Mouse (Mus musculus) kidney, embryonic 16.5 days (tissue): ENCODE results near the gene Pmf1. TPM values are rescaled to one million over a fixed set of nuclear protein-coding genes. Genes with fewer than 3 reads are reported as not detected.
A peak's percentile ranks its signal among the peaks of the same experiment; 100 is the strongest.
"Not testable (repeated sequence)": the region's sequence is repeated elsewhere in the genome, so short reads cannot be mapped to it uniquely, and the experiment has no call there.

ENCODE experiments used
- ATAC-seq: fragments of 200-750 bp; cut with Nextera tagmentation; 2 replicates; pipeline ENCODE4 v1.8.0; 2017; ENCODE audit warnings: moderate TSS enrichment; ENCODE audit not compliant: low FRiP score, low TSS enrichment
- H3K27ac ChIP-seq: fragments of 300-500 bp; sonication (generic); 2 replicates; pipeline ENCODE4 v1.5.1; 2014; ENCODE audit warnings: low read length
- H3K27me3 ChIP-seq: fragments of 300-500 bp; sonication (generic); 2 replicates; pipeline ENCODE4 v1.6.1; 2014; ENCODE audit warnings: low read length, control low read depth, mixed read lengths; ENCODE audit not compliant: insufficient read depth
- H3K36me3 ChIP-seq: fragments of 300-500 bp; sonication (generic); 2 replicates; pipeline ENCODE4 v1.6.1; 2014; ENCODE audit warnings: low read length, control low read depth, mixed read lengths; ENCODE audit not compliant: insufficient read depth
- H3K4me1 ChIP-seq: fragments of 300-500 bp; sonication (generic); 2 replicates; pipeline ENCODE4 v1.6.1; 2014; ENCODE audit warnings: low read length, control low read depth, mixed read lengths; ENCODE audit not compliant: insufficient read depth
- H3K4me2 ChIP-seq: fragments of 300-500 bp; sonication (generic); replicated peaks from 2 replicates; pipeline ENCODE4 v1.6.1; 2014; ENCODE audit warnings: low read depth, low read length
- H3K4me3 ChIP-seq: fragments of 300-500 bp; sonication (generic); 2 replicates; pipeline ENCODE4 v1.5.1; 2014; ENCODE audit warnings: mild to moderate bottlenecking, low read length
- H3K9ac ChIP-seq: fragments of 300-500 bp; sonication (generic); replicated peaks from 2 replicates; pipeline ENCODE4 v1.6.1; 2014; ENCODE audit warnings: low read length
- H3K9me3 ChIP-seq: fragments of 300-500 bp; sonication (generic); 2 replicates; pipeline ENCODE4 v1.6.1; 2016; ENCODE audit warnings: low read length, control low read depth
- WGBS: fragments of 180-500 bp; shearing (Covaris S2); extraction: QIAGEN DNeasy Blood & Tissue Kit; methylation state at CpG from one replicate; pipeline ENCODE4 v1.1.7; 2014; 5-methylcytosine and 5-hydroxymethylcytosine counted together
- polyA plus RNA-seq: library from polyadenylated mRNA; unstranded; fragments of >200 nt; fragmentation: Nextera tagmentation; extraction: Ambion mirVana; gene quantifications from 2 replicates; pipeline ENCODE4 v1.2.1, GENCODE M21; 2015

Pmf1 gene
- polyA plus RNA-seq, 1 experiment from 2014 or later = 144 TPM

DNA sequence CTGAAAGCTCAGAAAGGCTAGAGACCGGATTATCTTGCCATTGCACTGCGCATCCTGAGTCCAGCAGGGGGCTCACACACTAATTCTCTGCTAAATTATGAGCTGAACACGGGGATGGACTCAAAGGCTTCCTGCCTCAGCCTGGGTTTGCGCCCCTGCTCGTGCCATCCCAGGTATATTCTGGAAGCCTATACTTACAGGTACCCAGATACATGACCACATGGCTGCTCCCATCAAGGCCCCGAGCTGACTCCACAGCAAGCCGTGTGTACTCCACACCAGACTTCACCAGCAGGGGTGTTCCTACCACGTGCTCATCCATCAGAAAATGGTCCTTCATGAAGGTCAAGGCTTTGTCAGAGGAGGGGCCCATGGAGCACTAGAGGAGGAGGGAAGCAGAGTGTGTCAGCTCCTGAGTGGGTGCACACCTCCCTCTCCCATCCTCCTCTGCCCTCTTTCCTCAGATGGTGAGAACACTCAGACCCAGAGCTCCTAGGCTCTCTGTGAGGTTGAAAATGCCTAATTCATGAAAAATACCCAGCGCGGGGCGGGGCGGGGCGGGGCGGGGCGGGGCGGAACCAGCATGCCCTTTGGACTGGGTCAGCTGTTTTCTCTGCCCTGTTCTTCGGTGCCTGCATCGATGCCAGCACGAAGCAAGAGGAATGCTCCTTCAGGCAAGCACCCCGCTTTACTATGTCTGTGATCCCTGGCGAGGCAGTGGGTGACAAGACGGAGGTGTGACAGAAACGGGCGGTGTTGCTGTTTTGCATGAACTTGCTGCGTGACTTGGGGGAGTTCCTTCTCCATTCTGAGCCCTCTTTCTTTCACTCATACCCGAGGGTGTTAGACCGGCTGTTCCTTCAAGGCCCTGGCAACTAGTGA is 30.6 kb upstream of the Pmf1 start:
- Histone ChIP-seq H3K4me2 (peak overlapping the region; percentile 44), H3K4me3 (peak overlapping the region; percentile 7), H3K36me3 (no peaks in the 10 kb centered on the region), H3K27me3 (no peaks in the 10 kb centered on the region), H3K9ac (peak overlapping the region; percentile 24; the same call in 1 of the 2 replicates), H3K4me1 (peaks cover 45% of the 10 kb centered on the region), H3K9me3 (no peaks in the 10 kb centered on the region), H3K27ac (no peak overlapping the region)
- 0 out of 2 replicates have a peak, but pooled peaks have one; percentile 2 for ATAC-seq
- WGBS = 15% methylated on average over 27 of the region's 27 CpGs

DNA sequence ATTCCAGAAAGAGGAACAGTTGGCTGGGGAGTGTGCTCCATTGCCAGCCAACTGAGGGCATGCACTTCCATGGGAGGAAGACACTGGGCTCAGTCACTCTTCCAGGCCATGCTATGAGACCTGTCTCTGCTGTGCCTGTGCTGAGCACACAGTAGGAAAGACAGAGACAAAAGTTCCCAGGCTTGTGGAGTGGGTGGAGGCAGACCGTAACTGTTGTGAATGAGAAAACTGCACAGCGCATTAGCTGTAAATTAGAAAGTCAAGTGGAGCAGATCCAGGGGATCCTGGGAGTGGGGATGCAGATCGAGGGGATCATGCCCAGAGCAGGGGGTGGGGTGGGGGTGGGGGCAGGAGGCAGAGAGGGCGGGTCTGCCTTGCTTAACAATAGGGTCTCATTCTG is 29.5 kb upstream of the Pmf1 start:
- WGBS = 58% methylated on average over 4 of the region's 4 CpGs
- H3K27ac ChIP-seq = no peak overlapping the region
- H3K36me3 ChIP-seq = no peaks in the 10 kb centered on the region
- no peak overlapping the region for H3K9ac ChIP-seq
- H3K4me2 ChIP-seq = no peak overlapping the region
- H3K9me3 ChIP-seq = no peaks in the 10 kb centered on the region
- H3K27me3 ChIP-seq = no peaks in the 10 kb centered on the region
- H3K4me1 ChIP-seq = peaks cover 45% of the 10 kb centered on the region
- no peak for ATAC-seq
- H3K4me3 ChIP-seq = no peak overlapping the region

- Histone ChIP-seq H3K4me1 (peaks cover 45% of the 10 kb centered on the region), H3K27me3 (no peaks in the 10 kb centered on the region), H3K4me2 (peak overlapping the region; percentile 55), H3K27ac (peak overlapping the region; percentile 91), H3K9me3 (no peaks in the 10 kb centered on the region), H3K36me3 (no peaks in the 10 kb centered on the region), H3K4me3 (peak overlapping the region; percentile 36), H3K9ac (peak overlapping the region; percentile 47)
- WGBS = 53% methylated on average over 10 of the region's 10 CpGs
- ATAC-seq = peak; percentile 62
Observed at GRCm38 (mm10) chr3:88437454-88437853, 27.3 kb upstream of the Pmf1 start.

GRCm38 (mm10) chr3:88436395-88437201 is 26.5 kb upstream of the Pmf1 start:
- 6% methylated on average over 29 of the region's 29 CpGs for WGBS
- Histone ChIP-seq H3K9ac (peak overlapping the region; percentile 47), H3K9me3 (no peaks in the 10 kb centered on the region), H3K4me3 (peak overlapping the region; percentile 36), H3K4me1 (peaks cover 45% of the 10 kb centered on the region), H3K27me3 (no peaks in the 10 kb centered on the region), H3K27ac (peak overlapping the region; percentile 91), H3K36me3 (no peaks in the 10 kb centered on the region), H3K4me2 (peak overlapping the region; percentile 55)
- peak; percentile 94 for ATAC-seq

GRCm38 (mm10) chr3:88435515-88435914 is 25.4 kb upstream of the Pmf1 start:
- Histone ChIP-seq H3K27me3 (no peaks in the 10 kb centered on the region), H3K36me3 (no peaks in the 10 kb centered on the region), H3K9ac (no peak overlapping the region), H3K4me3 (no peak overlapping the region), H3K4me2 (no peak overlapping the region), H3K9me3 (no peaks in the 10 kb centered on the region), H3K4me1 (peaks cover 38% of the 10 kb centered on the region), H3K27ac (0 out of 2 replicates have a peak overlapping the region, but pooled peaks have one; percentile 3)
- ATAC-seq = no peak
- WGBS = 41% methylated on average over 10 of the region's 10 CpGs

DNA sequence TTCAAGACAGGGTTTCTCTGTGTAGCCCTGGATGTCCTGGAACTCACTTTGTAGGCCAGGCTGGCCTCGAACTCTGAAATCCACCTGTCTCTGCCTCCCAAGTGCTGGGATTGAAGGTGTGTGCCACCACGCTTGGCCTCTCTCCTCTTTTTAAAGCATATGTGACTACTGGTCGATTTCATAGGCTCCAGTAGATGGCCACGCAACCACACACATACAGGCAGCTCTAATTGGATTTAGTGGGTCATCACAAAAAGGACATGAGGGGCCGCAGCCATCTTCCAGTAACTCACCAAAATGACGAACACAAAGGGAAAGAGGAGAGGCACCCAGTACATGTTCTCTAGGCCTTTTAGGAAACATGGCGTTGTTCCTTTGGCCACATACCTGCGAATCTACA is 18.5 kb upstream of the Pmf1 start:
- not testable (repeated sequence) for H3K4me3 ChIP-seq, H3K27me3 ChIP-seq, H3K9ac ChIP-seq, H3K4me2 ChIP-seq, H3K9me3 ChIP-seq, H3K36me3 ChIP-seq, H3K4me1 ChIP-seq, ATAC-seq, H3K27ac ChIP-seq
- 65% methylated on average over 8 of the region's 8 CpGs for WGBS

GRCm38 (mm10) chr3:88427342-88427905 is 17.3 kb upstream of the Pmf1 start:
- Histone ChIP-seq H3K4me1 (peaks cover 15% of the 10 kb centered on the region), H3K27me3 (no peaks in the 10 kb centered on the region), H3K9ac (no peak overlapping the region), H3K4me2 (no peak overlapping the region), H3K36me3 (no peaks in the 10 kb centered on the region), H3K4me3 (no peak overlapping the region), H3K9me3 (no peaks in the 10 kb centered on the region), H3K27ac (no peak overlapping the region)
- no peak for ATAC-seq
- WGBS = 83% methylated on average over 4 of the region's 4 CpGs

- Histone ChIP-seq H3K27me3 (no peaks in the 10 kb centered on the region), H3K4me3 (no peak overlapping the region), H3K27ac (peak overlapping the region; percentile 68), H3K36me3 (peaks cover 5% of the 10 kb centered on the region), H3K9me3 (no peaks in the 10 kb centered on the region), H3K9ac (no peak overlapping the region), H3K4me1 (peaks cover 16% of the 10 kb centered on the region), H3K4me2 (peak overlapping the region; percentile 95; the same call in 1 of the 2 replicates)
- ATAC-seq = no peak
- 78% methylated on average over 10 of the region's 10 CpGs for WGBS
Observed at GRCm38 (mm10) chr3:88425708-88426420, 15.7 kb upstream of the Pmf1 start.

GRCm38 (mm10) chr3:88425330-88425689 is 15.2 kb upstream of the Pmf1 start:
- ATAC-seq = peak; percentile 24; the same call in 1 of the 2 replicates
- H3K36me3 ChIP-seq = peaks cover 11% of the 10 kb centered on the region
- no peak overlapping the region for H3K9ac ChIP-seq
- H3K4me2 ChIP-seq = peak overlapping the region; percentile 95
- WGBS = 2% methylated on average over 2 of the region's 2 CpGs
- H3K4me1 ChIP-seq = peaks cover 16% of the 10 kb centered on the region
- H3K9me3 ChIP-seq = no peaks in the 10 kb centered on the region
- peak overlapping the region; percentile 94 for H3K4me3 ChIP-seq
- no peaks in the 10 kb centered on the region for H3K27me3 ChIP-seq
- peak overlapping the region; percentile 68 for H3K27ac ChIP-seq
